Mouse (Mus musculus) embryonic stem cell, embryonic (primary cell): ENCODE data around the gene Bad.
"Not testable (repeated sequence)": the region's sequence is repeated elsewhere in the genome, so short reads cannot be mapped to it uniquely, and the experiment has no call there.

Experiments
- CTCF ChIA-PET, 4 experiments: fragments of 300-600 bp in 2 of 4; fragments of 350-600 bp in 2 of 4; sonication (Branson Sonifier 250); formaldehyde crosslinking; loops; one replicate each; lab custom pipeline; 2022; ENCODE audit warnings: inconsistent platforms in 2 of 4; lab: Charles Lee
- POLR2A ChIA-PET, 4 experiments: fragments of 300-600 bp in 2 of 4; fragments of 350-600 bp in 2 of 4; sonication (Branson Sonifier 250); formaldehyde crosslinking; loops; one replicate each; lab custom pipeline; 2022; ENCODE audit warnings: antibody characterized with exemption in 4 of 4, inconsistent platforms in 1 of 4; lab: Charles Lee

The Bad gene

DNA sequence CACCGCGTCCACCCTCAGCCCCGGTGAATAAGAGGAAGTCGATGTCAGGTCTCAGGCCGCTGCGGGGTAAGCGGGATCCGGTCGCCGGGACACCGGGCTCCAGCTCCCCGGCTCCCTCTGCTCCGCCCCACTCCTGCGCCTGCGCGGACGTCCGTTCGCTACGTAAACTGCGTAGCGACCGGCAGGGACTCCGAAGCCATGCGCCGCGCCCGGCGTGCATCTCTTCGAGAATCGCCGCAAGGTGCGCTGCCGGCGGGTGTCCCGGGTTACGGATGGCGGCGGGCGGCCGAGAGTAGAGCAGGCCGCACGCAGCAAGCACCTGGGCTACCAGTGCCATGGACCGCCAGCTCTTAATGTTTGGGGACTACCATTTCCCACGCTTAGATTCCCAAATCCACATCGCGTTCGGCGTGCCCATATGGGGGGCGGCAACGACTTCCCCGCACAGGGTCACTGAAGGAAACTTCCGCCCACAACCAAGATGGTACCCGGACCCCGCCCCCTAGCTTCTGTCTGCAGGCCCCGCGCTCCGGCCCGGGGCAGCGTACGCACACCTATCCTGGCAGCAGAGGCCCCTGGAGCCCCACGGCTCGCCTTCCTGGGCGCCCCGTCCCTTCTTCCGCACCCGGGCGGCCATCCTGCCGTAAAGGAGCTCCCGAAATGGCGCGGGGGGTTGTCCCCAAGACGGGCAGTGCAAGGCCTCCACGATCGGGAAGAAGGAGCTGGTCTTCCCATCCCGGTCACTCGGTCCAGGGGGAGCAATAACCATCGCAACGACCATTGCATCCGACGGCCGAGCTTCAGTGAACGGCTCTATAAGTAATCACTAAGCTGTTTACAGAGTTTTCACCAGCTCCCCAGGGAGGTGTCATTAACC is at the start of gene Bad:
Gene Bad (plus strand): TSS at position 490 of the 877 bp plus-strand sequence.
- POLR2A ChIA-PET = interaction anchor here (0.6 to 4.3 kb wide), 68 partner anchors 9 to 1781 kb away, joined by 3 to 77 read pairs (median 4); partner anchors contain the start of genes Esrra (in 3 of the 4), Fkbp2 (in 3 of the 4), Stip1 (in 3 of the 4) and Plcb3 (in 2 of the 4)
- CTCF ChIA-PET = interaction anchor here in 3 of 4 experiments (0.6 to 3.4 kb wide), 25 partner anchors 9 to 495 kb away, joined by 3 to 19 read pairs (median 3); partner anchors contain the start of genes Catsperz (in 2 of the 3), Nudt22 (in 1 of the 3) and Trpt1 (in 1 of the 3)

GRCm38 (mm10) chr19:6892512-6892911 is 49.1 kb upstream of the Bad start:
- POLR2A ChIA-PET = no interaction called here
- CTCF ChIA-PET = no interaction called here

GRCm38 (mm10) chr19:6893731-6894451 is 47.8 kb upstream of the Bad start:
- POLR2A ChIA-PET = interaction anchor here in 2 of 4 experiments (0.6 to 1.1 kb wide), 10 partner anchors 9 to 918 kb away, joined by 3 to 6 read pairs (median 4); partner anchors contain the start of genes Trmt112 (in 2 of the 2), Bad (in 1 of the 2) and Esrra (in 1 of the 2)
- CTCF ChIA-PET = no interaction called here

DNA sequence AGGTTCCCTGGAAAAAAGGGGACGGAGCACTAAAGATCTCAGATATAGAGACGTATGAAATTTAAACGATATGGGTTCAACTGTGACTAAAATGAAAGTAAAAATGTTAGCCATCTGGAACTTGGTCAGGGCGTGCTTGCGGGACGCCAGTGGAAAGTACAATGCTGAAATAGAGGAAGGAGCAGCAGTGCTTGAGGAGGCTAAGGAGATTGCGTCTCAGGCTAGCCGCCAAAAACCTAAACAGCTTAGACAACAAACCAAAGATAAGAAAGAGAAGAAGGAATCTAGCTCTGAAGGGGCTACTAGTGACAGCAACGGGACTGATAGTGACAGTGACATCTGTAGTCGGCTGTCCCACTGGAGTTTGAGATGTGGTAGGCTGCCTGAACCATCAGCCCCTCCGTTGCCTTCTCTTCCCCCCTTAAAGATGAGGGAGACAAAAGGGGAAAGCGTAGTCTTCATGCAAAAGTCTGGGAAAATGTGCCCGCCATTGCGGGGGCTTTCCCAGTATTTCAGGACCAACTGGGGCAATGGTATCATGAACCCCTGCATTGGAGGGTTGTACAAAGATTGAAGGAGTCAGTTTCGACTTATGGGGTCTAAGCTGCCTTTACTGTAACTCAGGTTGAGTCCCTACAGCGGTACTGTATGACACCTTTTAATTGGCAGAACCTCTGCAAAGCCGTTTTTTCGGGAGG is 45.9 kb upstream of the Bad start:
- POLR2A ChIA-PET, CTCF ChIA-PET: not testable (repeated sequence)

GRCm38 (mm10) chr19:6899641-6900040 is 42.0 kb upstream of the Bad start:
- CTCF ChIA-PET = interaction anchor here in 1 of 4 experiments (0.6 kb wide), 1 partner anchor 805 kb away, joined by 5 read pairs; no protein-coding TSS in a partner anchor
- POLR2A ChIA-PET = interaction anchor here in 1 of 4 experiments (1.2 to 1.8 kb wide), 2 partner anchors 22 to 76 kb away, joined by 3 to 4 read pairs; partner anchors contain the start of genes Esrra and Plcb3

GRCm38 (mm10) chr19:6903031-6903430 is 38.6 kb upstream of the Bad start:
- ChIA-PET POLR2A (no interaction called here), CTCF (no interaction called here)

GRCm38 (mm10) chr19:6904846-6905245 is 36.8 kb upstream of the Bad start:
- POLR2A ChIA-PET = interaction anchor here in 1 of 4 experiments (1.1 kb wide), 1 partner anchor 16 kb away, joined by 3 read pairs; no protein-coding TSS in a partner anchor
- CTCF ChIA-PET = no interaction called here

DNA sequence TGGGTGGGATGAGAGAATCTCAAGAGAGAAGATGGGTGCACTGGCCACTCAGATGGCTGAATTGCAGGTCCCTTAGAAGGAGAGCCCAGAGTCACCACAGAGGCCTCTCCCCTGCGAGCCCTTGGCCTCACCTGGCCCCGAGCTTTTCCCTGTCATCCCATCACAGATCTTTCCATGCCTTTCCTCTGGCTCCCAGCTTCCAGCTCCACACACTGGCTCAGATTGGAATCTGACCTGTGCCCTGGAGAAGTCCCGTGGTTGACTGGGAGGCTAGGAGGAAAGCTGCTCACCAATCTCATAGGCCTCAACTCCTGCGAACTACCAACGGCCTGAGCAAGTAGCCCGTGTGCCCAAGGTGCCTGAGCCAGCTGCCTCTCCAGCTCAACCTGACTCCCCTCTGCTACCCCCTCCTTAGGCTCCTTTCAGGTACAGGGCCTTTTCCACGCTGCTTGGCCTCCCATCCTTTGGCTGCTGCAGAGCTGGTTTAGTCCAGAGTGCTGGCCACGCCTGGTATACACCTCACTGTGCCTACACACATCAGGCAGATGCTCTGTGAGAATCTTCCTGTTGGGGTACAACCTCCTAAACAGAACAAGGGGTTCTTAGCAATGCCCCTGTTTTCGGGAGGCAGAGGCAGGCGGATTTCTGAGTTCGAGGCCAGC is 36.0 kb upstream of the Bad start:
- ChIA-PET CTCF (interaction anchor here in 1 of 4 experiments (0.6 kb wide), 1 partner anchor 227 kb away, joined by 3 read pairs; no protein-coding TSS in a partner anchor), POLR2A (interaction anchor here in 2 of 4 experiments (0.6 to 1.1 kb wide), 3 partner anchors 17 to 635 kb away, joined by 3 to 7 read pairs (median 4); partner anchors contain the start of gene Stip1 (in 1 of the 2))

GRCm38 (mm10) chr19:6906199-6906598 is 35.5 kb upstream of the Bad start:
- CTCF ChIA-PET = interaction anchor here in 1 of 4 experiments (0.6 kb wide), 1 partner anchor 227 kb away, joined by 3 read pairs; no protein-coding TSS in a partner anchor
- POLR2A ChIA-PET = interaction anchor here in 2 of 4 experiments (0.6 kb wide), 2 partner anchors 134 to 635 kb away, joined by 4 to 7 read pairs; partner anchors contain the start of gene Stip1 (in 1 of the 2)

DNA sequence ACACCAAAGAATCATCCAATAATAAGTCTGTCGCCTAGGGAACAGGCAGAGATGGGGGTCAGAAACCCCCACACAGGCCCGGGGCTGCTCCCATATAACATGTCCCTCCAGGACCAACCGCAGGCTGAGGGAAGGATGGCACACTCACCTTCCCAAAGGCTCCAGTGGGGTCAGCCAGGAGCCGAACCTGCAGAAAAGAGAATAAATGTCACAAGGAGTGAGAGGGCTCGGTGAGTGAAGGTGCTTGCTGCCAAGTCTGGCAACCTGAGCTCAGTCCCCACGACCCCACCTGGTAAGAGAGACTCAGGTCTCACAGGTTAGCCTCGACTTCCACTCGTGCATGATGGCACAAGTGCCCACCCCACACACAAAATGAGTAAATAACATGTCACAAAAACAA is 34.6 kb upstream of the Bad start:
- CTCF ChIA-PET = no interaction called here
- POLR2A ChIA-PET = interaction anchor here in 1 of 4 experiments (5.6 kb wide), 1 partner anchor 14 kb away, joined by 43 read pairs; the partner anchor contains the start of gene Esrra

DNA sequence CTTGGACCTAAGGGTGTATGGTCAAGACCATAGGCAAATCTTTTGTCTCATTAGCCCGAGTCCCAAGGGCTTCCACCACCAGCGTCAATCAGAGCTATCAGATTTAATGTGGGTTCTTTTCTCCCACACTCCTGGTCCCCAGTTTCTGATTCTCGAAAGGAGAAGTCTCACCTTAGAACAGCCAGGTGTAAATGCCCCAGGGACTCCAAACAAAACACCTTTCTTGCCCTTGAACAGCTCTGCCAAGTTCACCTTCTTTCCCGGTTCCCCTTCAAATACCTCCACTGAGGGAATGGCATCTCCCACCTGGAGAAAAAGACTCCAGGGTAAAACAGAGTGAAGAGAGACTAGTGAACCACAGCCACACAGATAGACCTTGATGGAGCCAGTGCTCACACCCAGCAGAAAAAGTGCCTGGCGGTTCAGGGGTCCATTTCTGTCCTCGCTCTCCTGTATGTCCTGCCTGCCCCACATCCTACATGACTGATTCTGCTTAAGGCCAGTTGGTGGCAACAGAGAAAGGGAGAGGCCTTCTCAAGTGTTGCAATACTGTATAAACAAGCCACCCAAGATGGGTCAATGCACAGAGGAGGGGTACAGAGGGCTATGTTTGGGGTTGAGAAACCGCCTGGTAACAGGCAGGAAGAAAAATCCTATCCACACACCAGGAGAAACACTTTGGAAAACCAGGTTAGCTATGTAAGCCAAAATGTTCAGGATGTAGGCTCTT is 33.7 kb upstream of the Bad start:
- POLR2A ChIA-PET = interaction anchor here in 2 of 4 experiments (5.6 to 6.8 kb wide), 2 partner anchors 14 kb away, joined by 43 to 58 read pairs; partner anchors contain the start of gene Esrra (in 2 of the 2)

DNA sequence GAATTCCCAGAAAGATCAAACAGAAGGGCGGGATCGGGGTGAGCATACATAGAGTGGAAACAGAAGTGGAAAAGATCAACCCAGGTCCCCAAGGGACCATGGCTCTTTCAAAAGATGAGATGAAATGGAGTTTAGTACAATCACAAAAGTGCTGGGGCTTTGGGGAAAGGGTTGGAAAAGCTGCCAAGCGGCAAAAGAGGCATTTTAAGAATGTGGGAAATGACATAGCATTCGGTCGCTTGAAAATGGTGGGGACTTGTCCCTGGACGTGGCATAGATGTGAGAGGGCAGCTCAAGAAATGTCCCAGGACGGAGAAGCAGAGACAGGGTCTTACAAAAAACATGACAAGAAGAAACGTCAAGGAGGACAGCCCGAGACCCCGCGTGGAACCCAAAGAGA is 32.6 kb upstream of the Bad start:
- CTCF ChIA-PET = interaction anchor here in 2 of 4 experiments (0.8 to 2.3 kb wide), 3 partner anchors 27 to 71 kb away, joined by 3 to 8 read pairs (median 7); no protein-coding TSS in a partner anchor
- POLR2A ChIA-PET = interaction anchor here in 3 of 4 experiments (0.6 to 6.8 kb wide), 27 partner anchors 10 to 469 kb away, joined by 3 to 58 read pairs (median 4); partner anchors contain the start of genes Esrra (in 3 of the 3), Bad (in 1 of the 3), Fkbp2 (in 1 of the 3) and Gpr137 (in 1 of the 3)

More for the DNA sequence above, 33.7 kb upstream of the Bad start:
- CTCF ChIA-PET = no interaction called here

- POLR2A ChIA-PET = interaction anchor here (0.5 to 6.8 kb wide), 38 partner anchors 9 to 1003 kb away, joined by 3 to 58 read pairs (median 4); partner anchors contain the start of genes Esrra (in 3 of the 4), Bad (in 2 of the 4), Fkbp2 (in 1 of the 4) and Gpr137 (in 1 of the 4)
- CTCF ChIA-PET = interaction anchor here in 3 of 4 experiments (0.5 to 2.3 kb wide), 5 partner anchors 16 to 618 kb away, joined by 3 to 8 read pairs (median 3); no protein-coding TSS in a partner anchor
These were observed 32.0 kb upstream of the Bad start, which contains the start of the genes Trmt112 and Prdx5 for GRCm38 (mm10) chr19:6909507-6910289. Gene Trmt112, plus strand, starts transcription at chr19:6909698. Gene Prdx5, minus strand, starts transcription at chr19:6910106.

DNA sequence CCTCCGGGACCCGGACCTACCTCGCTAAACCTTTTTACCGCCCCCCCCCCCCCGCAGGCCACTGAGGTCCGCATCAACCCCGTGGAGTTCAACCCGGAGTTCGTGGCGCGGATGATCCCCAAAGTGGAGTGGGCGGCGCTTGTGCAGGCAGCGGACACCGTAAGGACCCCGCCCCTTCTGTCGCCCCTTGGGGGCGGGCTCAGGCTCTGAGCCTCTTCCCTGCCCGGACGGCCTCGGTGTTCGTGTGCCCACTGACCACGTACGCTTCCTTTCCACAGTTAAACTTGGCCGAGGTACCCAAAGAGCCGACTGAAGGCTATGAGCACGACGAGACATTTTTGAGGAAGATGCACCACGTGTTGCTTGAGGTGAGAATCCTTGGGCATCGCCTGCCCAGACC is 31.4 kb upstream of the Bad start:
- ChIA-PET CTCF (interaction anchor here in 2 of 4 experiments (0.7 to 2.3 kb wide), 3 partner anchors 16 to 69 kb away, joined by 3 to 8 read pairs (median 7); no protein-coding TSS in a partner anchor), POLR2A (interaction anchor here (0.7 to 6.8 kb wide), 17 partner anchors 9 to 1002 kb away, joined by 3 to 58 read pairs (median 4); partner anchors contain the start of genes Bad (in 2 of the 4), Esrra (in 2 of the 4), Gpr137 (in 1 of the 4) and Ppp2r5b (in 1 of the 4))
